Mouse (Mus musculus) spleen, adult 2 months (tissue): ENCODE measurements around the gene Prex1.

Source experiments
- CTCF ChIP-seq: fragments of 200-500 bp; IDR thresholded peaks from 2 replicates; pipeline ENCODE4 v1.5.1; 2011; ENCODE audit warnings: mild to moderate bottlenecking, inconsistent platforms; ENCODE audit not compliant: insufficient read depth, insufficient read length, insufficient replicate concordance; ENCODE audit errors: extremely low read depth
- POLR2A ChIP-seq: fragments of 200-500 bp; IDR thresholded peaks from 2 replicates; pipeline ENCODE4 v1.6.1; 2011; ENCODE audit warnings: low read depth, low read length, inconsistent platforms

DNA sequence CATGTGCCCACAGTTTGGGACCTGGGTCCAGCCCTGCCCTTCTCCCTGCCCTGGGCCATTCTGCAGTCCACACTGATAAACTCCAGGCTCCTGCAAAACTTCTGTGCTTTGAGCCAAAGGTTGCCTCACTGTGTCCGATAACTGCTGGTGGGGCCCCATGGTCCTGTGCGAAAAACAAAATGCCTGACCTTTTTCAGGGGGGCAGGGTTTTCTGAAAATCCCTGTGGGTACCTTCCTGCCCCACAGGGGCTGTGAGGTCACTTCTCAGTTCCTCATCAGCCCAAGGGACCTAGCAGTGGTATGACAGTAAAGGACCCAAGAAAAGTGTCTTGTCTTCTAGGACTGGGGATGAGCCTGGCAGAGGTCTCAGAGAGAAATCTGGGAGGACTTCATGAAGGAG is 19.2 kb upstream of the Prex1 start:
- no peak for TF ChIP-seq POLR2A
- TF ChIP-seq CTCF = no peak
